7 mouse cellular contexts compared by ENCODE assay signal in genomic region chr10:63336901-63337300, GRCm38 (mm10). TPM values are rescaled to one million over a fixed set of nuclear protein-coding genes. Genes with fewer than 3 reads are reported as not detected.
DNase-seq lines count a peak whose midpoint lies in the region; ATAC-seq and TF ChIP-seq lines count a peak whose summit lies in the region.

No protein-coding gene starts in this region.

- WGBS in hindbrain, embryonic 13.5 days = 56% methylated on average over 13 of the region's 13 CpGs
- WGBS in liver, embryonic 11.5 days = 65% methylated on average over 13 of the region's 13 CpGs

- H3K4me1 ChIP-seq in ES-Bruce4 (ENCODE audit: control insufficient read depth, insufficient read depth, low read length) = peaks cover 2% of the 10 kb centered on the region
- H3K4me1 ChIP-seq in hindbrain, embryonic 13.5 days (replicated peaks) = peaks cover 20% of the 10 kb centered on the region
- peaks cover 13% of the 10 kb centered on the region for H3K4me1 ChIP-seq in liver, embryonic 11.5 days (replicated peaks; ENCODE audit: control insufficient read depth, insufficient read depth, low read length)

- peak; percentile 8 for DNase-seq in Muller cell, postnatal 12 days (ENCODE audit: inconsistent ontology term)
- no peak for DNase-seq in liver, embryonic 11.5 days (ENCODE audit: low spot score)
- DNase-seq in urinary bladder, postnatal 36 days (ENCODE audit: low spot score in 2 of 2) = no peak
- DNase-seq in layer of hippocampus, adult 18-20 months (ENCODE audit: low spot score in 2 of 2) = no peak
- no peak for DNase-seq in right cerebral cortex, adult 2 months (ENCODE audit: low spot score in 2 of 2)

- no peak for TF ChIP-seq CTCF in ES-Bruce4 (IDR thresholded peaks at IDR 0.05; ENCODE audit: low read depth, low read length)

- peak overlapping the region; percentile 98 for H3K9ac ChIP-seq in ES-Bruce4 (ENCODE audit: low read depth, poor library complexity, severe bottlenecking)
- H3K9ac ChIP-seq in hindbrain, embryonic 13.5 days = peak overlapping the region; percentile 68
- H3K9ac ChIP-seq in liver, embryonic 11.5 days (ENCODE audit: low read depth, low read length) = peak overlapping the region; percentile 50

- TF ChIP-seq EP300 in ES-Bruce4 (IDR thresholded peaks at IDR 0.05; ENCODE audit: insufficient read depth, low read depth, low read length) = no peak

- peaks cover 38% of the 10 kb centered on the region for H3K36me3 ChIP-seq in ES-Bruce4 (ENCODE audit: control insufficient read depth, insufficient read depth, low read length, poor library complexity, severe bottlenecking)
- H3K36me3 ChIP-seq in hindbrain, embryonic 13.5 days = peaks cover 20% of the 10 kb centered on the region
- H3K36me3 ChIP-seq in liver, embryonic 11.5 days (ENCODE audit: control insufficient read depth, insufficient read depth, low read length) = peaks cover 12% of the 10 kb centered on the region

- TF ChIP-seq POLR2A in ES-Bruce4 (IDR thresholded peaks at IDR 0.05; ENCODE audit: insufficient read depth, low read length) = no peak

- H3K4me3 ChIP-seq in ES-Bruce4 (ENCODE audit: low read depth, low read length) = peak overlapping the region; percentile 59
- peak overlapping the region; percentile 82 for H3K4me3 ChIP-seq in hindbrain, embryonic 13.5 days
- peak overlapping the region; percentile 92 for H3K4me3 ChIP-seq in liver, embryonic 11.5 days (ENCODE audit: low read depth, low read length)

- H3K27ac ChIP-seq in ES-Bruce4 (ENCODE audit: insufficient read depth, low read length) = no peak overlapping the region
- H3K27ac ChIP-seq in hindbrain, embryonic 13.5 days = no peak overlapping the region
- no peak overlapping the region for H3K27ac ChIP-seq in liver, embryonic 11.5 days (ENCODE audit: low read depth, low read length)

- H3K27me3 ChIP-seq in ES-Bruce4 (ENCODE audit: control insufficient read depth, insufficient read depth, low read length, poor library complexity, severe bottlenecking) = no peaks in the 10 kb centered on the region
- H3K27me3 ChIP-seq in hindbrain, embryonic 13.5 days = peaks cover 3% of the 10 kb centered on the region; the same call in 1 of the 2 replicates
- H3K27me3 ChIP-seq in liver, embryonic 11.5 days (replicated peaks; ENCODE audit: control insufficient read depth, insufficient read depth, low read length) = no peaks in the 10 kb centered on the region

- no peaks in the 10 kb centered on the region for H3K9me3 ChIP-seq in ES-Bruce4 (replicated peaks; ENCODE audit: control insufficient read depth, insufficient read depth, low read length, poor library complexity, severe bottlenecking)
- no peaks in the 10 kb centered on the region for H3K9me3 ChIP-seq in hindbrain, embryonic 13.5 days
- H3K9me3 ChIP-seq in liver, embryonic 11.5 days (ENCODE audit: control insufficient read depth, low read length) = no peaks in the 10 kb centered on the region

- H3K4me2 ChIP-seq in hindbrain, embryonic 13.5 days = peak overlapping the region; percentile 68
- peak overlapping the region; percentile 86 for H3K4me2 ChIP-seq in liver, embryonic 11.5 days

- no peak for ATAC-seq in hindbrain, embryonic 13.5 days (ENCODE audit: low FRiP score)
- ATAC-seq in liver, embryonic 11.5 days (replicated peaks; ENCODE audit: low FRiP score) = no peak

RNA-seq across cellular contexts. Expression of gene Sirt1, which starts 44.6 kb away (rescaled TPM):
- 53.5 and 54.2 TPM in 2 replicates for polyA plus RNA-seq in ES-Bruce4 (2011; ENCODE audit: insufficient read depth, insufficient read length, low read depth, missing spikeins)
- polyA plus RNA-seq in hindbrain, embryonic 13.5 days (2015; fragmentation: Nextera tagmentation; extraction: Ambion mirVana) = 4.8 and 5.8 TPM in 2 replicates
- polyA plus RNA-seq in liver, embryonic 11.5 days (2014; fragmentation: Nextera tagmentation; extraction: Ambion mirVana) = 7.0 and 7.9 TPM in 2 replicates
- total RNA-seq in layer of hippocampus, adult 18-20 months (2021) = 10 to 100 TPM; 12.7 to 15.3 TPM

RNA-seq across cellular contexts. Expression of gene Dnajc12, which starts 45.3 kb away (rescaled TPM):
- 3.7 and 4.6 TPM in 2 replicates for polyA plus RNA-seq in ES-Bruce4 (2011; ENCODE audit: insufficient read depth, insufficient read length, low read depth, missing spikeins)
- 19.2 and 20.6 TPM in 2 replicates for polyA plus RNA-seq in hindbrain, embryonic 13.5 days (2015; fragmentation: Nextera tagmentation; extraction: Ambion mirVana)
- 18.7 and 19.5 TPM in 2 replicates for polyA plus RNA-seq in liver, embryonic 11.5 days (2014; fragmentation: Nextera tagmentation; extraction: Ambion mirVana)
- total RNA-seq in layer of hippocampus, adult 18-20 months (2021) = 10 to 100 TPM; 20.8 to 23.4 TPM
